Mouse (Mus musculus) kidney, adult 2 months (tissue): Measurements from ENCODE around the gene Map6d1. TPM values are rescaled to one million over a fixed set of nuclear protein-coding genes. Genes with fewer than 3 reads are reported as not detected.
A peak's percentile ranks its signal among the peaks of the same experiment; 100 is the strongest.

Source experiments
- DNase-seq: peaks from one replicate; pipeline ENCODE4 v3.0.0; 2021
- H3K27ac ChIP-seq: fragments of 200-500 bp; 2 replicates; pipeline ENCODE4 v1.5.1; 2012; ENCODE audit warnings: low read depth, low read length, control low read depth, inconsistent platforms; ENCODE audit not compliant: insufficient read depth
- H3K27me3 ChIP-seq: fragments of 200-500 bp; replicated peaks from 2 replicates; pipeline ENCODE4 v1.6.1; 2012; ENCODE audit warnings: mild to moderate bottlenecking, moderate library complexity, low read length, inconsistent platforms; ENCODE audit not compliant: control insufficient read depth, insufficient read depth
- H3K36me3 ChIP-seq: fragments of 200-500 bp; 2 replicates; pipeline ENCODE4 v1.6.1; 2012; ENCODE audit warnings: mild to moderate bottlenecking, moderate library complexity, low read length, inconsistent platforms; ENCODE audit not compliant: control insufficient read depth, insufficient read depth
- H3K4me1 ChIP-seq: fragments of 200-500 bp; 2 replicates; pipeline ENCODE4 v1.6.1; 2011; ENCODE audit warnings: low read length; ENCODE audit not compliant: control insufficient read depth, insufficient read depth
- H3K4me3 ChIP-seq: fragments of 200-500 bp; 2 replicates; pipeline ENCODE4 v1.5.1; 2011; ENCODE audit warnings: mild to moderate bottlenecking, low read depth, low read length, control low read depth; ENCODE audit not compliant: insufficient read depth
- CTCF ChIP-seq: fragments of 200-500 bp; conservative IDR thresholded peaks from 2 replicates; pipeline ENCODE4 v1.5.1; 2011; ENCODE audit warnings: low read depth, mild to moderate bottlenecking, control low read depth, low read length, moderate library complexity, mixed read lengths; ENCODE audit not compliant: insufficient read depth, insufficient read length
- POLR2A ChIP-seq: fragments of 200-500 bp; IDR thresholded peaks from one replicate; pipeline ENCODE4 v1.6.1; 2011; ENCODE audit warnings: low read depth, low read length, control low read depth
- WGBS: fragments of 180-500 bp; shearing (Covaris S2); methylation state at CpG from one replicate; pipeline ENCODE4 v1.1.7; 2018; 5-methylcytosine and 5-hydroxymethylcytosine counted together
- polyA plus RNA-seq: library from polyadenylated mRNA; depleted of rRNA; stranded (reverse); fragments of >200 nt; gene quantifications from 2 replicates; pipeline ENCODE4 v1.2.3, GENCODE M21; 2012

The Map6d1 gene
- polyA plus RNA-seq, 1 experiment = 0.11 TPM

DNA sequence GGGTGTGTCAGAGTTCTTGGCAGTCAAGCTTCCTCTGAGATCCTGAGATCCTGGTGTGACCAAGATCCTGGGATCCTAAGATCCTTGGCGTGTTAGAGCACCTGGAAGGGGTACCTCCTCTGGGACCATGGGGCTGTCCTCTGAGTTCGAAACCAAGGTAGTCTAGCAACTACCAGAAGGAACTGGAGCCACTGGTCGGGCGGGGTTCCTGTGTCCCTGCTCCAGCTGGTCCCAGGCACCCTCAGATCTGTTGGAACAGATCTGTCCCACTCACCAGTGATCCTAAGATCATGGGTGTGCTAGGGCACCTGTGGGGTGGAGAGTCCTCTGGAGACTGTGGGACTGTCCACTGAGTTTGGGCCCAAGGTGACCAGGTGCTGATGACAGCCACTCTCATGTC lies 14.5 kb downstream of the Map6d1 start:
- no peaks in the 10 kb centered on the region for H3K27me3 ChIP-seq
- H3K4me1 ChIP-seq = no peaks in the 10 kb centered on the region
- no peak for DNase-seq
- H3K4me3 ChIP-seq = no peak overlapping the region
- H3K27ac ChIP-seq = no peak overlapping the region
- TF ChIP-seq CTCF (no peak), POLR2A (no peak)
- WGBS = 98% methylated on average over 4 of the region's 4 CpGs
- H3K36me3 ChIP-seq = peaks cover 4% of the 10 kb centered on the region

DNA sequence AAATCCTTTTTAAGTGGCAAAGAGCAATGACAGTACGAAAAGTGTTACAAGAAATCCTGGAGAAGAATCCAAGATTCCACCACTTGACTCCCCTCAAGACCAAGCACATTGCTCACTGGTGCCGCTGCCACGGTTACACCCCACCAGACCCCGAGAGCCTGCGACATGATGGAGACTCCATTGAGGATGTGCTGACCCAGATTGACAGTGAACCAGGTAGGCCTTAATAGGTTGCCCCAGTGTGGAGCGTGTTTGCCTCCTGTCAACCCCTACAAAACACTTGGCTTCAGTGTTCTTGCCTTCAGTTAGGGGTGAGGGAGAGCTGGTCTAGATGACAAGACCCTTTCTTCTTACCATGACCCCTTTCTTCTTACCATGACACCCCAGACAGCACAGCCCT lies 18.4 kb downstream of the Map6d1 start:
- no peaks in the 10 kb centered on the region for H3K27me3 ChIP-seq
- no peak for DNase-seq
- no peak overlapping the region for H3K27ac ChIP-seq
- no peak overlapping the region for H3K4me3 ChIP-seq
- no peaks in the 10 kb centered on the region for H3K4me1 ChIP-seq
- TF ChIP-seq CTCF = no peak
- 97% methylated on average over 6 of the region's 6 CpGs for WGBS
- H3K36me3 ChIP-seq = peaks cover 6% of the 10 kb centered on the region

- H3K27me3 ChIP-seq = no peaks in the 10 kb centered on the region
- TF ChIP-seq CTCF = 0 out of 2 replicates have a peak, but pooled peaks have one; percentile 22
- TF ChIP-seq POLR2A = no peak
- no peak overlapping the region for H3K27ac ChIP-seq
- H3K4me3 ChIP-seq = no peak overlapping the region
- H3K4me1 ChIP-seq = no peaks in the 10 kb centered on the region
- DNase-seq = peak; percentile 55
- peaks cover 1% of the 10 kb centered on the region for H3K36me3 ChIP-seq
- WGBS = 79% methylated on average over 3 of the region's 3 CpGs
Measured at GRCm38 (mm10) chr16:20213591-20214226, 27.4 kb downstream of the Map6d1 start.

- Histone ChIP-seq H3K36me3 (peaks cover 2% of the 10 kb centered on the region; the same call in 1 of the 2 replicates), H3K27me3 (no peaks in the 10 kb centered on the region), H3K4me1 (no peaks in the 10 kb centered on the region), H3K27ac (0 out of 2 replicates have a peak overlapping the region, but pooled peaks have one; percentile 1), H3K4me3 (no peak overlapping the region)
- TF ChIP-seq POLR2A (no peak), CTCF (no peak)
- no peak for DNase-seq
- WGBS = 83% methylated on average over 5 of the region's 5 CpGs
Measured at GRCm38 (mm10) chr16:20199501-20200201, 41.5 kb downstream of the Map6d1 start.

DNA sequence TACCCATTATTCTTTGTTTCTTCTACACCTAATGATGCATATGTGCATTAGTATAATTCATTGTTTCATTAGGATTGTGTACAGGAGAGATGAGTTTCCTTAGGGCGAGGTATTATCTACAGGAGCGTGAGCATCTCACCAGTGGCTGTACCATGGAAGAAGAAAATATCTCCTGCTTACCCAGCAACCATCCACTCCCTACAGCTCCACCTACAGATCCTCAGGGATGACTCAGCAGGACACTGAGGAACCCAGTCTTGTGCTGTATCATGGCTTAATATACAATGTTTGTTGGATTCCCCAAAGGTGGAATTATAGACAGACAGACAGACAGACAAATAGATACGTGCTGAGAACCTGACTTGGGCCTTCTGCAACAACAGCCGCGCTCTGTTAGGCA lies 44.2 kb downstream of the Map6d1 start:
- H3K36me3 ChIP-seq = peaks cover 2% of the 10 kb centered on the region; the same call in 1 of the 2 replicates
- DNase-seq = no peak
- no peak overlapping the region for H3K27ac ChIP-seq
- 93% methylated on average over 5 of the region's 5 CpGs for WGBS
- no peaks in the 10 kb centered on the region for H3K27me3 ChIP-seq
- TF ChIP-seq CTCF = no peak
- no peak for TF ChIP-seq POLR2A
- no peaks in the 10 kb centered on the region for H3K4me1 ChIP-seq
- no peak overlapping the region for H3K4me3 ChIP-seq

GRCm38 (mm10) chr16:20195546-20195945 lies 45.6 kb downstream of the Map6d1 start:
- H3K27ac ChIP-seq = no peak overlapping the region
- no peaks in the 10 kb centered on the region for H3K27me3 ChIP-seq
- H3K4me3 ChIP-seq = no peak overlapping the region
- DNase-seq = peak; percentile 33
- H3K4me1 ChIP-seq = no peaks in the 10 kb centered on the region
- 96% methylated on average over 3 of the region's 3 CpGs for WGBS
- peaks cover 3% of the 10 kb centered on the region; the same call in 1 of the 2 replicates for H3K36me3 ChIP-seq
- TF ChIP-seq CTCF (peak; percentile 34), POLR2A (no peak)

DNA sequence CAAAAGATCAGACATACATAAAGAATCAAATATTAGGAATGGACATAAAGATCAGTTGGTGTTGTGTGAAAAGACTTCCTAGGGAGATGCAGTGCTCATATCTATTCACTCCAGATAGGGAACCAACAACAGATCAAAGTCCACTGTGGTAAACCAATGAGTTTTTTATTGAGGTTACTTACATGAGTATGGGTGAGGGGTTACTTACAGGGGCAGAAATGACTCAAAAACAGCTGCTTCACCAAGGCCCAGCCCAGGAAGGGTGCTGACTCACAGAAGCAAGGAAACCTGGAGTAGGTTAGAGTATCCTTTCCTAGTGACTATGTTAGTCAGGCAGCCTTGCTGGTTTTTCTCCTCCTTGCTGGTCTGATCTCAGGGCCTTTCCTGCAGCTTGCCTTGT lies 49.1 kb downstream of the Map6d1 start:
- no peak for DNase-seq
- Histone ChIP-seq H3K4me3 (no peak overlapping the region), H3K36me3 (peaks cover 5% of the 10 kb centered on the region), H3K27me3 (no peaks in the 10 kb centered on the region), H3K27ac (no peak overlapping the region), H3K4me1 (no peaks in the 10 kb centered on the region)
- TF ChIP-seq POLR2A = no peak
- TF ChIP-seq CTCF = no peak
